Mouse (Mus musculus) G1E (cell line): ENCODE data around the gene Rab5c.

Source experiments
- CTCF ChIP-seq: IDR thresholded peaks from 2 replicates; pipeline ENCODE4 v1.5.1; 2012; ENCODE audit warnings: low read depth, low read length, inconsistent platforms, mixed read lengths
- TAL1 ChIP-seq: conservative IDR thresholded peaks from 2 replicates; pipeline ENCODE4 v1.6.1; 2012; ENCODE audit warnings: low read depth, low read length, inconsistent platforms, mixed read lengths

GRCm38 (mm10) chr11:100677810-100678209 is 60.2 kb downstream of the Rab5c start:
- TF ChIP-seq TAL1 (no peak), CTCF (no peak)
